Mouse (Mus musculus) forebrain, embryonic 16.5 days (tissue): ENCODE results near the gene Ddx17. TPM values are rescaled to one million over a fixed set of nuclear protein-coding genes. Genes with fewer than 3 reads are reported as not detected.

Experiments
- ATAC-seq: fragments of 200-750 bp; cut with Nextera tagmentation; 2 replicates; pipeline ENCODE4 v1.8.0; 2017; ENCODE audit warnings: mild to moderate bottlenecking, moderate library complexity
- H3K27ac ChIP-seq: fragments of 300-500 bp; sonication (generic); 2 replicates; pipeline ENCODE4 v1.5.1; 2014; ENCODE audit warnings: low read length, control low read depth
- H3K27me3 ChIP-seq: fragments of 300-500 bp; sonication (generic); replicated peaks from 2 replicates; pipeline ENCODE4 v1.6.1; 2014; ENCODE audit warnings: low read length; ENCODE audit not compliant: control insufficient read depth, insufficient read depth
- H3K36me3 ChIP-seq: fragments of 300-500 bp; sonication (generic); 2 replicates; pipeline ENCODE4 v1.6.1; 2014; ENCODE audit not compliant: control insufficient read depth, insufficient read depth
- H3K4me1 ChIP-seq: fragments of 300-500 bp; sonication (generic); replicated peaks from 2 replicates; pipeline ENCODE4 v1.6.1; 2014; ENCODE audit warnings: low read length; ENCODE audit not compliant: control insufficient read depth, insufficient read depth
- H3K4me2 ChIP-seq: fragments of 300-500 bp; sonication (generic); 2 replicates; pipeline ENCODE4 v1.6.1; 2014; ENCODE audit warnings: mild to moderate bottlenecking, low read length, control low read depth
- H3K4me3 ChIP-seq: fragments of 300-500 bp; sonication (generic); replicated peaks from 2 replicates; pipeline ENCODE4 v1.5.1; 2014; ENCODE audit warnings: mild to moderate bottlenecking, low read length, control low read depth
- H3K9ac ChIP-seq: fragments of 300-500 bp; sonication (generic); replicated peaks from 2 replicates; pipeline ENCODE4 v1.6.1; 2014; ENCODE audit warnings: low read depth, low read length, control low read depth
- H3K9me3 ChIP-seq: fragments of 300-500 bp; sonication (generic); 2 replicates; pipeline ENCODE4 v1.6.1; 2016; ENCODE audit warnings: low read length; ENCODE audit not compliant: control insufficient read depth
- WGBS: fragments of 180-500 bp; shearing (Covaris S2); extraction: QIAGEN DNeasy Blood & Tissue Kit; methylation state at CpG from one replicate; pipeline ENCODE4 v1.1.7; 2014; 5-methylcytosine and 5-hydroxymethylcytosine counted together
- polyA plus RNA-seq: library from polyadenylated mRNA; unstranded; fragments of >200 nt; fragmentation: Nextera tagmentation; extraction: Ambion mirVana; gene quantifications from 2 replicates; pipeline ENCODE4 v1.2.1, GENCODE M21; 2015

Ddx17 gene
- polyA plus RNA-seq, 1 experiment from 2014 or later = 63.3 TPM

DNA sequence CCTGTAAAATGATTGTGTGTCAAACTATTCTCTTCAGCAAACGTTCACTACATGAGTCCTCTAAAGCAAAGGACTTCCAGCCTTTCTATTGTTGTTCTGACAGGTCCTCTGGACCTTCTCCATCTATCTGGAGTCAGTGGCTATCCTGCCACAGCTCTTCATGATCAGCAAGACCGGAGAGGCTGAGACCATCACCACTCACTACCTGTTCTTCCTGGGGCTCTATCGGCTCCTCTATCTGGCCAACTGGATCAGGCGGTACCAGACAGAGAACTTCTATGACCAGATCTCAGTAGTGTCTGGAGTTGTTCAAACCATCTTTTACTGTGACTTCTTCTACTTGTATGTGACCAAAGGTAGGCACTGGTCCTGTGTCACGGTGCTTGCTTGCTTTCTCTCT, 21.0 kb downstream of the Ddx17 start:
- H3K4me3 ChIP-seq = no peak overlapping the region
- H3K4me2 ChIP-seq = no peak overlapping the region
- H3K9ac ChIP-seq = no peak overlapping the region
- no peaks in the 10 kb centered on the region for H3K27me3 ChIP-seq
- no peaks in the 10 kb centered on the region for H3K4me1 ChIP-seq
- no peak for ATAC-seq
- 83% methylated on average over 5 of the region's 5 CpGs for WGBS
- H3K27ac ChIP-seq = no peak overlapping the region
- H3K9me3 ChIP-seq = no peaks in the 10 kb centered on the region
- peaks cover 38% of the 10 kb centered on the region for H3K36me3 ChIP-seq

DNA sequence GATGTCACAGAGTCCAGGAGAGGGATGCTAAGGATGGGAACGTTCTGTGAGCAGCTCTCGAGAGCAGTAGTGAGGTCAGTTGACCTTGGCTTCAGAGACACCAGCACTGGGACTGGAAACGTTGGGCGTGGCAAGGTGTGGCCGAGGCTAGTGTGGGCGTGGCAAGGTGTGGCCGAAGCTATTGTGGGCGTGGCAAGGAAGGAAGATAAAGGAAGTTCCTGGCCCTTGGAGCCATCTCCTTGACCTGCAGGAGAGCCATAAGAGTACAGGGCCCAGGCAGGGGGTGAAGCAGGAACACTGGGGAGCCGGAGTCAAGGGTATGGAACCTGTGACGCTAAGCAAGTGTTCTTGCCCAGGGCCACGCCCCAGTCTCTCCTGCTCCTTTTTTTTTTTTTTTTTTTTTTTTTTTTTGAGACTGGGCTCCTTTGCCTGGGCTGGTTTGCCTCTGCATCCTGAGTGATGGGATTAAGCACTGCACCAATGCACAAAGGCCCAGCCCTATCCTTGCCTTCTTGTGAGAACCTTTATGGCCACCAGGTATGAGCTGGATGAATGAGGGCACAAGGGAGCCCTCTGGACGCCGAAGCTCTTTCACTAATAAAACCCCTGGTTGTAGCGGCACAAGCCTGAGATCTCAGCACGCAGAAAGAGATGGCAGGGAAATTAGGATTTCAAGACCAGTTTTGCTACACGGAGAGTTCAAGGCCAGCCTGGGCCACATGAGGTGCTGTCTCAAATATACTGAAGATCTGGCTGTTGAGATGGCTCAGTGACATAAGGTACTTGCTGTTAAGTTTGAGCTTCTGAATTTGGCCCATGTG, 26.9 kb downstream of the Ddx17 start:
- Histone ChIP-seq H3K4me3 (no peak overlapping the region), H3K4me2 (no peak overlapping the region), H3K36me3 (no peaks in the 10 kb centered on the region), H3K27ac (no peak overlapping the region), H3K9me3 (no peaks in the 10 kb centered on the region), H3K9ac (no peak overlapping the region), H3K27me3 (peaks cover 18% of the 10 kb centered on the region), H3K4me1 (peaks cover 14% of the 10 kb centered on the region)
- 53% methylated on average over 16 of the region's 16 CpGs for WGBS
- no peak for ATAC-seq

DNA sequence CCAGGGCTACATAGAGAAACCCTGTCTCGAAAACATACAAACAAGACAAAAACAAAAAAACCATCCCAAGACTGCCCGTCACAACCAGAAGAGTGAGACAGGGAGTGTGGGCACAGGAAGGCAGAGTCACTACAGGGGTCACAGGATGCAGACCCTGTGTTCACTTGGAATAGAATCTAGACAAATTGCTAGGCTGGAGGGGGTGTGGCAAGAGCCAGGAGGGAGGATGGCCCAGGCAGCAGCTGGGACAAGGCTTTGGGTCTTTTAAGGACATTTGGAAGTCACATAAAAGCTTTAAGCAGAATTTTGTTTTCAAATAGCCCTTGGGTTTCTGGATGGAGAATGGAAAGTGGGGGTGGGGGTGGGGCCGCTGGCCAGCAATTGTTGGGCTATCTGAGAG, 28.0 kb downstream of the Ddx17 start:
- no peak overlapping the region for H3K9ac ChIP-seq
- H3K27me3 ChIP-seq = peaks cover 28% of the 10 kb centered on the region
- peaks cover 14% of the 10 kb centered on the region for H3K4me1 ChIP-seq
- no peak for ATAC-seq
- H3K36me3 ChIP-seq = no peaks in the 10 kb centered on the region
- no peaks in the 10 kb centered on the region for H3K9me3 ChIP-seq
- no peak overlapping the region for H3K4me3 ChIP-seq
- 91% methylated on average over 3 of the region's 3 CpGs for WGBS
- no peak overlapping the region for H3K4me2 ChIP-seq
- no peak overlapping the region for H3K27ac ChIP-seq

DNA sequence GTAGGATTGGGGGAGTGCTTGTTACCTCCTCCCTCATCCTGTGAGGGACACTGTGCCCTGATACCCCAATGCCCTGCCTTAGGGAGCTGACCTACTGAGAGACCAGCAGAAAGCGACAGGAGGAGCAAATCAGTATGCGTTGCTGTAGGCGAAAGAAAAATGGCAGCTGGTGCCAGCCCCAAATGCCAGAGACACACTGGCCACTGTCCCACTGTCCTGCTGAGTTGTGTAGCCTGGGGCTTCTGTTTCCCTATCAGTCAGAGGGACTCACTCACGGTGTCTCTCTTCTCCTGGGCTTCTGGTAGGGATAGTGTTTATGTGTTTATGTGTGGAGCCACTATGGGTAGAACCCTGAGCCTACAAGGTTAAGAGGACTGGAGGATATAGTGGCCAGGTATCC, 28.8 kb downstream of the Ddx17 start:
- Histone ChIP-seq H3K27ac (no peak overlapping the region), H3K9me3 (no peaks in the 10 kb centered on the region), H3K36me3 (no peaks in the 10 kb centered on the region), H3K4me2 (no peak overlapping the region), H3K9ac (no peak overlapping the region), H3K27me3 (peaks cover 30% of the 10 kb centered on the region), H3K4me1 (peaks cover 14% of the 10 kb centered on the region), H3K4me3 (no peak overlapping the region)
- WGBS = 57% methylated on average over 4 of the region's 4 CpGs
- no peak for ATAC-seq

DNA sequence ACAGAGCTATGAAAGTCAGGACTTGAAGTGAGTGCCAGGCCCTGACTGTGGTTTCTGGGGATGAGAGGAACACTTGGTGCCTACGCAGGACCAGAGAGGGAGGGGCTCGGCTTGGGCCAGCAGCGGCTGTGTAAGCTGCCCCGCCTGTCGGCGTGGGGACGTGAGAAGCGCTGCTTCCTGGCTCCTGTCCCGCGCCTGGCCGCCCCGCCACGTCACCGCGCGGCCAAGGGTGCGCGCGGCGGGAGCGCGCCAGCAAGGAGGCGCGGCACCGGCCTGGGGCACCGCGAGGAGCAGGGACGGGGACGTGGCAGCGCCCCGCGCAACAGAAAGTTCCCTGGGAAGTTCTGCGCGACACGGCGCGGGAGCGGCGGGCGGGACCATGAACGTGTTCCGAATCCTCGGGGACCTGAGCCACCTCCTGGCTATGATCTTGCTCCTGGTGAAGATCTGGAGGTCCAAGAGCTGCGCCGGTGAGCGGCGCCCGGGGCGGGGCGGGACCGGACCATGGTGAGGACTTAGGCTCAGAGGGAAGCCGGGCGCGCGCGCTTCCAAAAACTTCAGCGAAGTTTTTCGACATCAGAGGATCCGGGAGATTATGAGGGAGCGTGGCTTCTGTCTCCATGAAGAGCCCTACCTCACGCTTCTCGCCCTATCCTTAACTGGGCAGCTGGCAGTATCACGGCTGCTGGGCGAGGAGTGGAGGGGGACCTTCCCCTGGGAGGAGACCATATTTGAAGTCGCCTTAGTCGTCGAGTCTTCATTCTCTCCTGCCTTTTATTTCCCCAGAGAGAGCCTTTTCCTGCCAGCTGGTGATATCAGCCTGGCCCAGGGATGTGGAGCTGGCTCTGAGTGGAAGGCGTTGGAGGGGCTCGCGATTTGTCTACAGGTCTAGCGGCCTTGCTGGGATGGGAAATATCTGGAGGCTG, 30.1 kb downstream of the Ddx17 start, which contains the start of gene Kdelr3:
TSS of gene Kdelr3 (plus strand) at position 241 of the 926 bp plus-strand sequence.
- under 1% methylated on average over 71 of the region's 71 CpGs for WGBS
- ATAC-seq = no peak
- Histone ChIP-seq H3K27me3 (peaks cover 30% of the 10 kb centered on the region), H3K4me2 (peak within 1 kb of the TSS; percentile 82), H3K27ac (no peak within 1 kb of the TSS), H3K4me1 (peaks cover 21% of the 10 kb centered on the region), H3K36me3 (no peaks in the 10 kb centered on the region), H3K9me3 (no peaks in the 10 kb centered on the region), H3K9ac (peak within 1 kb of the TSS; percentile 30), H3K4me3 (peak within 1 kb of the TSS; percentile 41)

DNA sequence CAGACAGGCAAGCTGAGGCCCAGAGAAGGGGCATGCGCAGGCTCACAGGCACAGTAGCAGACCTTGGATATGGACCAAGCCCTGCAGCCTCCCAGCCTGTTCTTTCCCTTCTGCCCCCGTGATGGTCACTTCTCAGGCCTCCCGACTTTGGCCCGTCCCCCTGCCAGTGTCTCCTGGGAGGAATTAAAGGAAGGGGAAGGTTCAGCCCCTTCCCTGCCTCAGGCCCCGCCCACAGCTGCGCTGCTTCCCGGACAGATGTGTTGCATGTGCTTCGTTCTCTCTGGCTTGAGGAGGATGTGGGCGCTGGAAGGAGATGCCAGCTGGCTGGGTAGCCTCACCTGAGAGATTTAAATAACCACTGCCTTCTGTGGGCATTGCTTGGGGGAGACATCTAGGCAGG, 32.6 kb downstream of the Ddx17 start:
- 8% methylated on average over 9 of the region's 9 CpGs for WGBS
- H3K4me3 ChIP-seq = no peak overlapping the region
- H3K36me3 ChIP-seq = no peaks in the 10 kb centered on the region
- peaks cover 25% of the 10 kb centered on the region for H3K4me1 ChIP-seq
- H3K4me2 ChIP-seq = no peak overlapping the region
- H3K27ac ChIP-seq = no peak overlapping the region
- no peaks in the 10 kb centered on the region for H3K9me3 ChIP-seq
- H3K27me3 ChIP-seq = peaks cover 34% of the 10 kb centered on the region
- H3K9ac ChIP-seq = no peak overlapping the region
- ATAC-seq = no peak

DNA sequence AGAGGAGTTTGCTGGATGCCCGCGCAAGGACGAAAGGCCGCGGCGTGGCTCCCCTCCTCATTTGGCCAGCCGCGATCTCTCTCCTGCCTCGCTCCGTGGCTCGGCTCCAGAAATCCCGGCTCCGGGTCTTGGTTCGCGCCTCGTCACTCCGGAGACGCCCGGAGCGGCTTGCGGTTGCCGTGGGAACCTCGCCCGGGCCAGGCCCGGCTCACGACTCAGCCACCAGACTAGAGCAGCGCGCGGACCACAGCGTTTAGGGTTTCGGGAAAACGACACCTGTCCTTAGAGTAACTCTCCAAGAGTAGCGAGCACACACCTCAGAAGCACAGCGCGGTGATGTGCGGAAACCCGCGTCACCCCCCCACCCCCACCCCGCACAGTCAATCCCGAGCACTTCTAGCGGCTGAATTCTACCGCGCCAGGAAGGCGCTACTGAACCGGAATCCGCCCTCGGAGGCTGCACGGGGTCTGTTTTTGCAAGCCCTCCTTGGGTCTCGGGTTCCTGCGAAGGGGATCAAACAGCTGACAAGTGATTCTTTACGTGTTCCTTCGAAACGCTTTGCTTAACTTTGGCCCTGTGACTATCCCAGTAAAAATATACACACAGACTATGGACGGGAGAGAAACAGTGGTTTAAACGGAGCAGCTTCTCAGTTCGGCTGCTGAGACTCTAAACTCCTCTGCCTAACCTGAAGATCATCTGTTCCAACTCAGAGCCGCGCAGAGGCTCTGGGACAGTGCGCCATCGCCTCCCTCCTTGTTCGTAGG, 34.8 kb downstream of the Ddx17 start:
- H3K4me3 ChIP-seq = peak overlapping the region; percentile 44
- peak overlapping the region; percentile 42 for H3K9ac ChIP-seq
- 1% methylated on average over 61 of the region's 61 CpGs for WGBS
- no peaks in the 10 kb centered on the region for H3K36me3 ChIP-seq
- H3K27ac ChIP-seq = no peak overlapping the region
- peaks cover 19% of the 10 kb centered on the region for H3K4me1 ChIP-seq
- ATAC-seq = peak; percentile 89
- H3K27me3 ChIP-seq = peaks cover 41% of the 10 kb centered on the region
- peak overlapping the region; percentile 60 for H3K4me2 ChIP-seq
- no peaks in the 10 kb centered on the region for H3K9me3 ChIP-seq

DNA sequence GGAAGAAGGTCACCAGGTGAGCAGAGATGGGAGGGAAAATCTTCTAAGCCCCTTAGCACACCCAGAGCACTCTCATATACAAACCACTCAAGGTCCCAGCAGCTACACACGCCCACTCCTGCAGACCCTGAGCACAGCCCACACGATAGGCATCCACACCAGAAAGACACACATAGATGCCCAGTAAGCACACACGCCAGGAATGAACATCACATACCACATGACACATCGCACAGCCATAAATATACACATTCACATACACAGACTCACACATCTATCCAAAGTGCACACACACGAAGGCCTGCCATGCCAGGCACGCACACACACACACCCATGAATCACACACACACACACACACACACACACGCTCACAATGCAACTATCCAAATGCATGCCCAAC, 36.1 kb downstream of the Ddx17 start:
- WGBS = 81% methylated on average over 7 of the region's 7 CpGs
- H3K9me3 ChIP-seq = no peaks in the 10 kb centered on the region
- peaks cover 31% of the 10 kb centered on the region for H3K27me3 ChIP-seq
- H3K27ac ChIP-seq = no peak overlapping the region
- no peak overlapping the region for H3K9ac ChIP-seq
- H3K4me2 ChIP-seq = no peak overlapping the region
- peaks cover 18% of the 10 kb centered on the region for H3K4me1 ChIP-seq
- no peak overlapping the region for H3K4me3 ChIP-seq
- ATAC-seq = no peak
- no peaks in the 10 kb centered on the region for H3K36me3 ChIP-seq

DNA sequence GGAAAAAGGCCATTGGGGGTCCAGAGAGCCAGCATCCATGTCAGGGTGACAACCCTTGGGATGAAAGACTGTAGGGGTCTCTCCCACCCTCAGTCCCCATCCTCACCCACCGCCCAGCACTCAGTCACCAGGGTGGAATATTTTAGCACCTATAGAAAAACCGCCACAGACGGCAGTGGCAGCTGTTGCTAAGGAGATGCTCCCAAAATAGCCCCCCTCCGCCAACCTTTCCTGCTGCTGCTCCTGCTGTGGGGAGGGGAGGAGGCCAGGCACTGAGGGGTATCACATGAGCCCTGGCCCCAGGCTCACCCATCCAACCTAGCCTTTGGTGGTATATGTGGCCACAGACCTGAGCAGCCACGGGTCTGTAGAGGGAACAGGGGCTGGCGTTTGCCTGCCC, 36.5 kb downstream of the Ddx17 start:
- no peak overlapping the region for H3K4me2 ChIP-seq
- ATAC-seq = no peak
- H3K9me3 ChIP-seq = no peaks in the 10 kb centered on the region
- H3K36me3 ChIP-seq = no peaks in the 10 kb centered on the region
- H3K4me3 ChIP-seq = no peak overlapping the region
- no peak overlapping the region for H3K9ac ChIP-seq
- peaks cover 22% of the 10 kb centered on the region for H3K4me1 ChIP-seq
- 23% methylated on average over 6 of the region's 6 CpGs for WGBS
- H3K27ac ChIP-seq = no peak overlapping the region
- peaks cover 33% of the 10 kb centered on the region for H3K27me3 ChIP-seq
